Mouse (Mus musculus): ENCODE results near the gene Cib2. TPM values are rescaled to one million over a fixed set of nuclear protein-coding genes. Genes with fewer than 3 reads are reported as not detected.

Gene Cib2
- polyA plus RNA-seq, 1 experiment = 1.3 TPM

DNA sequence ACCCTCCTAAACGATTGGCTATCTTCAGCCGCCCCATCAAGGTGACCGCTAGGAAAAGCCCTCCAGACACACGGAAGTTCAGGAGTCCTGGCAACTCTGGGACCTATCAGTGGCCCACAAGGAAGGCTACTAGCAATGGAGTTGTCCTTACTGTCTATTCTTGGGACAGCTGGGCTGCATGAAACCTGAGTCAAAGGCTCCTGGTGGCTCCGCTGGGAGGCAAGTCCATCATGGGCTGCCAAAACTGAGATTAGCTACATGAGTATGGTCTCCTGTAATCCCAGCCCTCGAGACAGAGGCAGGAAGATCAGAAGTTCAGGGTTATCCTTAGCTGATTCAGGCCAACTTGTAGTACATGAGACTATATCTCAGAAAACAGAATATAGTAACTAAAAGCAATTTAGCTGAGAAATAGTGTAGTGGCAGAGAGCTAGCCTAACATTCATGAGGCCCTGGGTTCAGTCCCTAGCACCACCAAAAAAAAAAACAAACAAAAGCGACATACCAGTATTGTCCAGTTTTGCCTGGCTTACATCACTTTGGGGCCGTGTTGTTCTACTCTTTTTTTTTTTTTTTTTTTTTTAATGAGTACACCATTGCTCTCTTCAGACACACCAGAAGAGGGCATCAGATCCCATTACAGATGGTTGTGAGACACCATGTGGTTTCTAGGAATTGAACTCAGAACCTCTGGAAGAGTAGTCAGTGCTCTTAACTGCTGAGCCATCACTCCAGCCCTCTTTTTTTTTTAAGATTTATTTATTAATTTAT lies 998 bp upstream of the Cib2 start:
- no peak for TF ChIP-seq POLR2A (IDR thresholded peaks at IDR 0.05; ENCODE audit: insufficient read length, low read depth)
- H3K4me3 ChIP-seq = no peak overlapping the region
- H3ac ChIP-seq (ENCODE audit: control insufficient read depth, insufficient read length) = no peak overlapping the region

DNA sequence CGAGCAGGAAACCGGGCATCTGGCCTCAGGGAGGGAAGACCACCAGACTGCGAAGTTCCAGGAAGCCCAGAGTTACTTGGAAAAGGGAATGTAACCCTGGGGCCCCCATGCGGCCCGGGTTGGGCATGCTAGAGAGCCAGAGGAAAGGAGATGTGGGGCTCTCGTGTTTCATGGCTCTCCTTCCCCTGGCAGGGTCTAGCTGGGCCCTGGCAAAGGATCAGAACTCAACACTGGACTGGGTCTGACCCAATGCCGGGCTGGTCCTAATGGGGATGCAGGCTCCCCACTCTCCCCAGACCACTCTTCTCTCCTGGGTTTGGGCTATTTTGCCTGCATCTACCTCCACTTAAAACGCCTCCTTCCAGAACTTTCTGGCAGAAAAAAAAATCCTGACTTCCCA lies 1.3 kb downstream of the Cib2 start:
- no peak for TF ChIP-seq TCF3 (IDR thresholded peaks at IDR 0.05; ENCODE audit: insufficient read length, low read depth)
- TF ChIP-seq TCF12 (IDR thresholded peaks at IDR 0.05; ENCODE audit: insufficient read depth, poor library complexity, severe bottlenecking) = no peak
- TF ChIP-seq MAX (IDR thresholded peaks at IDR 0.05; ENCODE audit: low read depth) = no peak
- no peak for TF ChIP-seq REST (IDR thresholded peaks at IDR 0.05; ENCODE audit: insufficient read depth, insufficient read length)
- no peak for TF ChIP-seq E2F4 (IDR thresholded peaks at IDR 0.05; ENCODE audit: insufficient read depth)
- no peak for TF ChIP-seq MYOG (IDR thresholded peaks at IDR 0.05; ENCODE audit: control insufficient read depth in 1 of 3, insufficient read depth in 1 of 3, insufficient read length in 2 of 3, low read depth in 2 of 3)
- TF ChIP-seq MYOD1 (IDR thresholded peaks at IDR 0.05; ENCODE audit: control insufficient read depth in 1 of 3, insufficient read length in 2 of 3, low read depth in 2 of 3) = no peak
- TF ChIP-seq USF1 (IDR thresholded peaks at IDR 0.05; ENCODE audit: low read depth) = no peak
- no peaks in the 10 kb centered on the region for H3K79me2 ChIP-seq (ENCODE audit: control insufficient read depth, insufficient read depth)
- H3K27me3 ChIP-seq (ENCODE audit: control insufficient read depth, insufficient read depth, insufficient read length) = peaks cover 12% of the 10 kb centered on the region
- no peak overlapping the region for H3ac ChIP-seq (ENCODE audit: control insufficient read depth, insufficient read length)
- no peak overlapping the region for H3K4me3 ChIP-seq
- H3K4me2 ChIP-seq (ENCODE audit: low read depth) = no peak overlapping the region
- H3K36me3 ChIP-seq (ENCODE audit: control insufficient read depth, insufficient read depth) = no peaks in the 10 kb centered on the region

More for the DNA sequence above, 998 bp upstream of the Cib2 start:
- Histone ChIP-seq H3K36me3 (ENCODE audit: control insufficient read depth, insufficient read depth) (no peaks in the 10 kb centered on the region), H3K4me2 (ENCODE audit: low read depth) (no peak overlapping the region), H3K27me3 (ENCODE audit: control insufficient read depth, insufficient read depth, insufficient read length) (peaks cover 8% of the 10 kb centered on the region), H3K79me2 (ENCODE audit: control insufficient read depth, insufficient read depth) (no peaks in the 10 kb centered on the region)

DNA sequence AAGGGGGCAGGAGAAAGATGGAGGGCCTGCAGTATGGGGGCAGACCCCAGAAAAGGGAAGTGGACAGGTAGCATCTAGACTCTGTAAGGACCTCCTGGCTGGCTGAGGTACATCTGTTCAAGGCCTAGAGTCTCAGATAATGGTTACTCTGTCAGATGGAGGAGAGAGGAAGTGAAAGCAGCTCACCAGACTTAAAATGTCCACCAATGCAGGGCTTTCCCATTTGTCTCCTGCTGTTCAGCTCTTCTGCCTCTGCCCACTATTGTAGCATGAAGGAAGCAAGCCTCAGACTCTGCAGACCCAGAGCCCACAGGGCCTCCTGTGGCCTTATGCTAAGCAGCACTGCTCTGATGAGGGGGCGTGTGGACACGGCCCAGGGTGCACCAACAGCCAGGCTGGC lies 5.0 kb downstream of the Cib2 start:
- no peak overlapping the region for H3K4me2 ChIP-seq (ENCODE audit: low read depth)

GRCm38 (mm10) chr9:54552409-54552808 lies 7.6 kb downstream of the Cib2 start:
- Histone ChIP-seq H3ac (ENCODE audit: control insufficient read depth, insufficient read length) (no peak overlapping the region), H3K4me2 (ENCODE audit: low read depth) (no peak overlapping the region), H3K36me3 (ENCODE audit: control insufficient read depth, insufficient read depth) (no peaks in the 10 kb centered on the region), H3K4me3 (no peak overlapping the region), H3K79me2 (ENCODE audit: control insufficient read depth, insufficient read depth) (no peaks in the 10 kb centered on the region), H3K27me3 (ENCODE audit: control insufficient read depth, insufficient read depth, insufficient read length) (peaks cover 6% of the 10 kb centered on the region)
- TF ChIP-seq SRF (IDR thresholded peaks at IDR 0.05; ENCODE audit: control insufficient read depth, insufficient read length, low read depth) (no peak), MYOD1 (IDR thresholded peaks at IDR 0.05; ENCODE audit: control insufficient read depth in 1 of 3, insufficient read length in 2 of 3, low read depth in 2 of 3) (no peak), CEBPB (IDR thresholded peaks at IDR 0.05; ENCODE audit: insufficient read depth, poor library complexity, severe bottlenecking) (no peak), E2F4 (IDR thresholded peaks at IDR 0.05; ENCODE audit: insufficient read depth) (no peak), TCF12 (IDR thresholded peaks at IDR 0.05; ENCODE audit: insufficient read depth, poor library complexity, severe bottlenecking) (no peak)

More for the DNA sequence above, 5.0 kb downstream of the Cib2 start:
- TF ChIP-seq E2F4 (IDR thresholded peaks at IDR 0.05; ENCODE audit: insufficient read depth) (no peak), SRF (IDR thresholded peaks at IDR 0.05; ENCODE audit: control insufficient read depth, insufficient read length, low read depth) (no peak), MYOG (IDR thresholded peaks at IDR 0.05; ENCODE audit: control insufficient read depth in 1 of 3, insufficient read depth in 1 of 3, insufficient read length in 2 of 3, low read depth in 2 of 3) (no peak), POLR2A (IDR thresholded peaks at IDR 0.05; ENCODE audit: insufficient read length, low read depth) (no peak), MAX (IDR thresholded peaks at IDR 0.05; ENCODE audit: low read depth) (no peak), CEBPB (IDR thresholded peaks at IDR 0.05; ENCODE audit: insufficient read depth, poor library complexity, severe bottlenecking) (no peak), TCF3 (IDR thresholded peaks at IDR 0.05; ENCODE audit: insufficient read length, low read depth) (no peak), POLR2AphosphoS2 (IDR thresholded peaks at IDR 0.05; ENCODE audit: insufficient read length, low read depth) (no peak), MYOD1 (IDR thresholded peaks at IDR 0.05; ENCODE audit: control insufficient read depth in 1 of 3, insufficient read length in 2 of 3, low read depth in 2 of 3) (no peak), REST (IDR thresholded peaks at IDR 0.05; ENCODE audit: insufficient read depth, insufficient read length) (no peak), USF1 (IDR thresholded peaks at IDR 0.05; ENCODE audit: low read depth) (no peak), TCF12 (IDR thresholded peaks at IDR 0.05; ENCODE audit: insufficient read depth, poor library complexity, severe bottlenecking) (no peak)
- no peak overlapping the region for H3K4me3 ChIP-seq
- H3K36me3 ChIP-seq (ENCODE audit: control insufficient read depth, insufficient read depth) = no peaks in the 10 kb centered on the region
- H3K27me3 ChIP-seq (ENCODE audit: control insufficient read depth, insufficient read depth, insufficient read length) = peaks cover 6% of the 10 kb centered on the region
- H3ac ChIP-seq (ENCODE audit: control insufficient read depth, insufficient read length) = no peak overlapping the region
- H3K79me2 ChIP-seq (ENCODE audit: control insufficient read depth, insufficient read depth) = no peaks in the 10 kb centered on the region

DNA sequence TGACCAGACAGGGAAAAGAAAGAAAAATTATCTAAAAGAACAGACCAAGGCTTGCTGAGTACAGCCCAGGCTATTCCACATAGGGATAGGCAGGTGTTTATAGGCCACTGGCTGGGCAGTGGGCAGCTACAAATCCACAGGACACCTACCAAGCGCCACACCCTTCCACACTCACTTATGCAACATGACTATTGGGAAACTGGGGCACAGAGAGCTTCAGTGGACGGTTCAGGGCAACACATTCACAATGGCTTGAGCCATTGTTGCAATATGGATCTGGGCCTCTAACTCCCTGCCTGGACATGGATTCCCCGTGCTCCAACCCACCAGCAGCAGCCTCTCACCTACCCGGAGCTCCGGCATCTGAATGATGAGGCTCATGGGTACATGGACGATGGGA lies 10.6 kb downstream of the Cib2 start:
- Histone ChIP-seq H3K79me2 (ENCODE audit: control insufficient read depth, insufficient read depth) (no peaks in the 10 kb centered on the region), H3K27me3 (ENCODE audit: control insufficient read depth, insufficient read depth, insufficient read length) (no peaks in the 10 kb centered on the region), H3K4me3 (no peak overlapping the region), H3K4me2 (ENCODE audit: low read depth) (no peak overlapping the region), H3ac (ENCODE audit: control insufficient read depth, insufficient read length) (no peak overlapping the region), H3K36me3 (ENCODE audit: control insufficient read depth, insufficient read depth) (no peaks in the 10 kb centered on the region)
- TF ChIP-seq E2F4 (IDR thresholded peaks at IDR 0.05; ENCODE audit: insufficient read depth) (no peak), CEBPB (IDR thresholded peaks at IDR 0.05; ENCODE audit: insufficient read depth, poor library complexity, severe bottlenecking) (no peak), POLR2A (IDR thresholded peaks at IDR 0.05; ENCODE audit: insufficient read length, low read depth) (no peak)

All from myocyte (in vitro differentiated cells).